Mouse (Mus musculus) ES-E14 (cell line): Measurements from ENCODE around the gene Map3k1. TPM values are rescaled to one million over a fixed set of nuclear protein-coding genes. Genes with fewer than 3 reads are reported as not detected.
A peak's percentile ranks its signal among the peaks of the same experiment; 100 is the strongest.

Experiments
- DNase-seq: peaks from one replicate; pipeline ENCODE4 v3.0.0-alpha.2; 2013; ENCODE audit warnings: low read depth, low spot score
- H3K27ac ChIP-seq: 2 replicates; pipeline ENCODE4 v1.5.1; 2012; ENCODE audit warnings: low read depth, mild to moderate bottlenecking, low read length, moderate library complexity, mixed read lengths; ENCODE audit not compliant: poor library complexity, insufficient read depth, severe bottlenecking
- H3K36me3 ChIP-seq: 2 replicates; pipeline ENCODE4 v1.6.1; 2012; ENCODE audit warnings: mild to moderate bottlenecking, low read length, moderate library complexity, mixed read lengths; ENCODE audit not compliant: control insufficient read depth, poor library complexity, insufficient read depth, severe bottlenecking
- H3K4me1 ChIP-seq, 2 experiments: fragments of 150-350 bp in 1 of 2; sonication (generic) in 1 of 2; 2 replicates each; pipeline ENCODE4 v1.6.1; 2012; ENCODE audit warnings: low read length in 2 of 2, mild to moderate bottlenecking in 1 of 2, mixed read lengths in 1 of 2; ENCODE audit not compliant: control insufficient read depth in 2 of 2, insufficient read depth in 2 of 2, poor library complexity in 1 of 2
- H3K4me3 ChIP-seq, 2 experiments: fragments of 150-350 bp in 1 of 2; sonication (generic) in 1 of 2; 2 replicates each; pipeline ENCODE4 v1.5.1; 2012; ENCODE audit warnings: low read length in 2 of 2, low read depth in 1 of 2, mild to moderate bottlenecking in 1 of 2, mixed read lengths in 1 of 2; ENCODE audit not compliant: insufficient read depth in 1 of 2, poor library complexity in 1 of 2, severe bottlenecking in 1 of 2
- H3K9ac ChIP-seq: 2 replicates; pipeline ENCODE4 v1.6.1; 2012; ENCODE audit warnings: low read depth, mild to moderate bottlenecking, low read length, mixed read lengths; ENCODE audit not compliant: poor library complexity, insufficient read depth, severe bottlenecking
- H3K9me3 ChIP-seq: fragments of 150-350 bp; sonication (generic); 2 replicates; pipeline ENCODE4 v1.6.1; 2012; ENCODE audit warnings: low read depth, mild to moderate bottlenecking, low read length; ENCODE audit not compliant: control insufficient read depth, insufficient read depth
- CHD2 ChIP-seq: IDR thresholded peaks from 2 replicates; pipeline ENCODE4 v1.6.1; 2014; ENCODE audit warnings: mild to moderate bottlenecking, low read depth, low read length, inconsistent platforms
- HCFC1 ChIP-seq: IDR thresholded peaks from 2 replicates; pipeline ENCODE4 v1.6.1; 2012; ENCODE audit warnings: low read length, inconsistent platforms, borderline replicate concordance; ENCODE audit not compliant: insufficient read depth
- MAFK ChIP-seq: IDR thresholded peaks from 2 replicates; pipeline ENCODE4 v1.6.1; 2014; ENCODE audit warnings: mild to moderate bottlenecking, low read depth, low read length, inconsistent platforms; ENCODE audit not compliant: insufficient read depth
- ZC3H11A ChIP-seq: IDR thresholded peaks from 2 replicates; pipeline ENCODE4 v1.6.1; 2012; ENCODE audit warnings: low read depth, mild to moderate bottlenecking, inconsistent platforms, low read length, borderline replicate concordance
- ZNF384 ChIP-seq: IDR thresholded peaks from 2 replicates; pipeline ENCODE4 v1.6.1; 2012; ENCODE audit warnings: low read depth, low read length, inconsistent platforms
- in situ Hi-C, 2 experiments: fragments of 600-800 bp; cut with MboI; formaldehyde crosslinking; loops; one replicate each; pipeline ENCODE4 v1.15.1; 2025; ENCODE audit warnings: low sequenced_read_pairs in 2 of 2, inconsistent platforms in 1 of 2; ENCODE audit not compliant: unreplicated experiment in 2 of 2
- total RNA-seq: library from RNA; depleted of rRNA; stranded (reverse); fragments of 300-350 nt; gene quantifications from 2 replicates; pipeline ENCODE4 v1.2.3, GENCODE M21; 2012

The Map3k1 gene
- total RNA-seq, 1 experiment, result 17.1 TPM

- no peak overlapping the region for H3K27ac ChIP-seq
- no peaks in the 10 kb centered on the region for H3K9me3 ChIP-seq
- DNase-seq, result no peak
- H3K4me3 ChIP-seq, result no peak overlapping the region
- no peak overlapping the region for H3K9ac ChIP-seq
- TF ChIP-seq CHD2 (no peak), MAFK (no peak), HCFC1 (no peak), ZC3H11A (no peak), ZNF384 (no peak)
- peaks cover 0 to 5% of the 10 kb centered on the region in 2 experiments; a peak in 1 of 4 replicates for H3K4me1 ChIP-seq
- H3K36me3 ChIP-seq, result peaks cover 4% of the 10 kb centered on the region; the same call in 1 of the 2 replicates
- in situ Hi-C loops, result loop anchor here in 1 of 2 experiments (25.0 kb wide), 1 partner anchor 207 kb away; the partner anchor contains the start of gene Gm49496
These were observed 64.4 kb downstream of the Map3k1 start for GRCm38 (mm10) chr13:111744233-111745000.

GRCm38 (mm10) chr13:111741991-111742615, 66.7 kb downstream of the Map3k1 start:
- DNase-seq, result peak; percentile 74
- no peaks in the 10 kb centered on the region for H3K4me1 ChIP-seq
- TF ChIP-seq ZNF384, result peak; percentile 100
- TF ChIP-seq ZC3H11A, result peak; percentile 93
- no peak for TF ChIP-seq MAFK
- in situ Hi-C loops, result loop anchor here in 1 of 2 experiments (25.0 kb wide), 1 partner anchor 205 kb away; the partner anchor contains the start of gene Gm49496
- H3K4me3 ChIP-seq, result no peak overlapping the region
- H3K9me3 ChIP-seq, result no peaks in the 10 kb centered on the region
- H3K9ac ChIP-seq, result no peak overlapping the region
- no peak overlapping the region for H3K27ac ChIP-seq
- H3K36me3 ChIP-seq, result no peaks in the 10 kb centered on the region

- no peaks in the 10 kb centered on the region for H3K9me3 ChIP-seq
- H3K27ac ChIP-seq, result no peak overlapping the region
- DNase-seq, result no peak
- no peaks in the 10 kb centered on the region for H3K4me1 ChIP-seq
- H3K4me3 ChIP-seq, result no peak overlapping the region
- H3K9ac ChIP-seq, result no peak overlapping the region
- TF ChIP-seq CHD2 (no peak), ZC3H11A (no peak), HCFC1 (no peak), MAFK (no peak), ZNF384 (no peak)
- no peaks in the 10 kb centered on the region for H3K36me3 ChIP-seq
- in situ Hi-C loops, result loop anchor here in 1 of 2 experiments (25.0 kb wide), 1 partner anchor 204 kb away; the partner anchor contains the start of gene Gm49496
These were observed 67.4 kb downstream of the Map3k1 start for GRCm38 (mm10) chr13:111741204-111741990.

- Histone ChIP-seq H3K27ac (no peak overlapping the region), H3K9ac (no peak overlapping the region), H3K4me3 (no peak overlapping the region), H3K36me3 (no peaks in the 10 kb centered on the region; the same call in 1 of the 2 replicates), H3K9me3 (peaks cover 10% of the 10 kb centered on the region; the same call in 1 of the 2 replicates), H3K4me1 (no peaks in the 10 kb centered on the region)
- in situ Hi-C loops, result loop anchor here in 1 of 2 experiments (25.0 kb wide), 1 partner anchor 190 kb away; the partner anchor contains the start of gene Gm49496
- no peak for TF ChIP-seq ZC3H11A
- no peak for TF ChIP-seq MAFK
- no peak for TF ChIP-seq CHD2
- TF ChIP-seq HCFC1, result no peak
- TF ChIP-seq ZNF384, result no peak
- DNase-seq, result no peak
These were observed 81.9 kb downstream of the Map3k1 start for GRCm38 (mm10) chr13:111726898-111727297.
